Mouse (Mus musculus): Measurements from ENCODE around the gene Arl8b. TPM values are rescaled to one million over a fixed set of nuclear protein-coding genes. Genes with fewer than 3 reads are reported as not detected.

Gene Arl8b
- polyA plus RNA-seq, 1 experiment from 2014 or later = 34.5 TPM

DNA sequence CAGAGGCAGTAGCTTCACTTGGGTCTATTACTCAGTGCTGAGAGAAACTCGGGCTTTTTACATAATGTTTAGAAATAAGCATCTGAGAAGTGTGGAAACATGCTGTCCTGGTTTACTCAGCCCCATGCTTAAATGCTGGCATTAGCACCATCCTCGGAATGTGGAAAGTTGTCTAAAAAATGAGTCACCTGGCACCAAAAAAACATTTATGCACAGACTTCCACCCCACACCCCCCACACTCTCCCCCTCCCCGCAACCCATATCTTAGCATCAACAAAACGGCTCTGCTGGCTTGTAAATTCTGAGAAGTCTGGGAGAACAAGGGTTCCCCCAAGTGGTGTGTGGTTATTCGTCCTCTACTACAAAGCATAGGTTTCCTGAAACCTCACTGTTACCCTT is 30.5 kb upstream of the Arl8b start:
- Histone ChIP-seq H3K36me3 (replicated peaks; ENCODE audit: insufficient read depth, low read length) (no peaks in the 10 kb centered on the region), H3K4me2 (ENCODE audit: low read depth, low read length) (no peak overlapping the region), H3K27me3 (ENCODE audit: insufficient read depth, low read length) (no peaks in the 10 kb centered on the region), H3K27ac (ENCODE audit: low read depth) (no peak overlapping the region), H3K4me1 (ENCODE audit: insufficient read depth) (no peaks in the 10 kb centered on the region), H3K9me3 (ENCODE audit: low read length) (no peaks in the 10 kb centered on the region), H3K9ac (replicated peaks) (no peak overlapping the region), H3K4me3 (ENCODE audit: low read depth, low read length) (no peak overlapping the region)
- no peak for ATAC-seq
- DNase-seq = no peak
- 47% methylated on average over 5 of the region's 5 CpGs for WGBS (ENCODE audit: insufficient replicate concordance)
- TF ChIP-seq EP300 (IDR thresholded peaks at IDR 0.05; ENCODE audit: low read depth) (no peak), CTCF (IDR thresholded peaks at IDR 0.05; ENCODE audit: low read depth) (no peak)

DNA sequence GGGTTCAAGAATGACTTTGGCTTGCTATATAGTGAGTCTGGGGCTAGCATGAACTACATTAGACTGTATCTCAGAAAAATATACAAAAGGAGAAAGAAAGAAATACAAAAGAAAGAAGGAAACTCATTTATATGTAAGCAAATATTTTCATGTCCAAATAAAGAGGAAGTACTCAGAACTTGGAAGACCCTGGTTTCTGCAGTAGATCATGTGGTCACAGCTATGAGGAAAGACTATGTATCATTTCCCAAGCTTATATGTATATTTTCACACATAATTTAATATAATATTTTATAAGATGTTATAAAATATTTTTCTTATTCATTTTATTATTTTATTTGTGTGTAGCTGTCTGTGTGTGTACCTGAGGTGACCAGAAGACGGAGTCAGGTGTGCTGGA is 29.4 kb upstream of the Arl8b start:
- H3K4me2 ChIP-seq (ENCODE audit: low read depth, low read length) = no peak overlapping the region
- DNase-seq = no peak
- no peaks in the 10 kb centered on the region for H3K9me3 ChIP-seq (ENCODE audit: low read length)
- H3K27me3 ChIP-seq (ENCODE audit: insufficient read depth, low read length) = no peaks in the 10 kb centered on the region
- TF ChIP-seq EP300 (IDR thresholded peaks at IDR 0.05; ENCODE audit: low read depth) (no peak), CTCF (IDR thresholded peaks at IDR 0.05; ENCODE audit: low read depth) (no peak)
- no peak overlapping the region for H3K9ac ChIP-seq (replicated peaks)
- no peaks in the 10 kb centered on the region for H3K36me3 ChIP-seq (replicated peaks; ENCODE audit: insufficient read depth, low read length)
- WGBS (ENCODE audit: insufficient replicate concordance) = 90% methylated on average over 1 of the region's 1 CpGs
- no peak overlapping the region for H3K27ac ChIP-seq (ENCODE audit: low read depth)
- no peaks in the 10 kb centered on the region for H3K4me1 ChIP-seq (ENCODE audit: insufficient read depth)
- H3K4me3 ChIP-seq (ENCODE audit: low read depth, low read length) = no peak overlapping the region
- ATAC-seq = no peak

DNA sequence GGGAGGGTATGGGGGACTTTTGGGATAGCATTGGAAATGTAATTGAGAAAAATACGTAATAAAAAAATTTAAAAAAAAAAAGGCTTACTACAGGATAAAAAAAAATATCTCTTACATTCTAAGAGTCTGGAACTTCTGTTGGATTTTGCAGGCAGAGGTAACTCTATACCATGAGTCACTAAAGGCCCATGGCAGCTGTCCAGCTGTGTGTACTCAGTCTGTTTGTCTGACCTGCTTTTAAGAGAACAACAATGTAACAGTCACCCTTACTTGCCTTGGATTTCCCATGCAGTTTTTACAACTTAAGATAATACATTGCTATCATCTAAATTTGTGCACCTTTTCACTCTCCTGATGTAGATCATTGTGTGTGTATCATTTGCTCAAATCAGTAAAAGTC is 28.5 kb upstream of the Arl8b start:
- H3K27ac ChIP-seq (ENCODE audit: low read depth) = no peak overlapping the region
- no peak overlapping the region for H3K4me3 ChIP-seq (ENCODE audit: low read depth, low read length)
- TF ChIP-seq EP300 (IDR thresholded peaks at IDR 0.05; ENCODE audit: low read depth) = no peak
- no peak for TF ChIP-seq CTCF (IDR thresholded peaks at IDR 0.05; ENCODE audit: low read depth)
- ATAC-seq (no peak), DNase-seq (no peak)
- H3K27me3 ChIP-seq (ENCODE audit: insufficient read depth, low read length) = no peaks in the 10 kb centered on the region
- no peak overlapping the region for H3K4me2 ChIP-seq (ENCODE audit: low read depth, low read length)
- no peaks in the 10 kb centered on the region for H3K36me3 ChIP-seq (replicated peaks; ENCODE audit: insufficient read depth, low read length)
- H3K9me3 ChIP-seq (ENCODE audit: low read length) = no peaks in the 10 kb centered on the region
- WGBS (ENCODE audit: insufficient replicate concordance) = 75% methylated on average over 1 of the region's 1 CpGs
- H3K9ac ChIP-seq (replicated peaks) = no peak overlapping the region
- H3K4me1 ChIP-seq (ENCODE audit: insufficient read depth) = no peaks in the 10 kb centered on the region

- Histone ChIP-seq H3K9me3 (ENCODE audit: low read length) (no peaks in the 10 kb centered on the region), H3K27me3 (ENCODE audit: insufficient read depth, low read length) (no peaks in the 10 kb centered on the region), H3K27ac (ENCODE audit: low read depth) (no peak overlapping the region), H3K9ac (replicated peaks) (no peak overlapping the region), H3K4me3 (ENCODE audit: low read depth, low read length) (no peak overlapping the region), H3K4me1 (ENCODE audit: insufficient read depth) (no peaks in the 10 kb centered on the region), H3K4me2 (ENCODE audit: low read depth, low read length) (no peak overlapping the region), H3K36me3 (replicated peaks; ENCODE audit: insufficient read depth, low read length) (no peaks in the 10 kb centered on the region)
- ATAC-seq (no peak), DNase-seq (no peak)
- WGBS (ENCODE audit: insufficient replicate concordance) = 64% methylated on average over 7 of the region's 7 CpGs
- TF ChIP-seq EP300 (IDR thresholded peaks at IDR 0.05; ENCODE audit: low read depth) (no peak), CTCF (IDR thresholded peaks at IDR 0.05; ENCODE audit: low read depth) (no peak)
Observed at GRCm38 (mm10) chr6:108755936-108756335, 27.0 kb upstream of the Arl8b start.

DNA sequence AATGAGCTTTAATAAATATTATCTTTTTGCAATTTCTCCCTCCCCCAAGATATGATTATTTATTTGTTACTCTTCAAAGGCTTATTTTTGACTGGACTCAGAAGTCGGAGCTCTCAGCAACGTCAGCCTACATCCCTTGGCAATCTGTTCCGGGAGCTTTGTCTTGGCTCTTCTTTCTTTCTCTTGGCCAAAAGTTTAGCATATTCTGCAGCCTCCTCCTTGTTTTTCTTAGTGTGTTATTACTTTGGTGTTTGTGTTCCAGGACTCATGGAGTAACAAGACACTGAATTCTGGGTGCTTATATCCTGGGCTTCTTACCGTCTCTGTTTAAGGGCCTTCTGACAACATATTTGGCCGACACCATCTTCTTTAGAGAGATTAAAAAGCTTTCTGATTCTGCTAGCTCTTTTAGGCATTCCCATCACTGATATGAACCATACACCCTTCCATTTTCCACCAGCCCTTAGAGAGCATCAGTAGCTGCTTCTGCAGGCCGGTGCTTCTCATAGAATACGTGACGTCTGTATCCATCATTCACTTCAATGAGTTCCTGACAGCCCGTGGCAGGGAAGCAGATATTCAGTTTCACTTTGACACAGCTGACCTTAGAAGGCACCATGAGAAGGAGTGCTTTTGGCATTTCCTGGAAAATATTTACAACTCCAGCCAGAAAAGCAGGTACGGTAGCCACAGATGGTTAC is 23.8 kb upstream of the Arl8b start:
- WGBS (ENCODE audit: insufficient replicate concordance) = 74% methylated on average over 10 of the region's 10 CpGs
- DNase-seq = no peak

DNA sequence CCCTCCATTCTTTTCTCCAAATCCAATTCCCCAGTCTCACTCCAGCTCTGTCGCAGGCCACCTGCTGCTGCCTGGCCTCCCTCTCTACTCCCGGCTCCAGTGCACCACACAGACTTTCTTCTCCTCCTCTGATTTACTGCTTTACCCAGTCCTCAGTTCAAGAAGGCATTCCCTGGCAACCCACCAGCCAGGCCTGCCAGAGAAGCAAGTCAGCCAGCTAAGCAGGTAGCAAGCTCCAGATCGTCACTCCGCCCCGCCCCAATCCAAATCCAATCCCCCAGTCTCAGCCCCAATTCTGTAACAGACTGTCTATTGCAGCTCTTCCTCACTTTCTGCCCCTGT is 23.2 kb upstream of the Arl8b start:
- Histone ChIP-seq H3K36me3 (replicated peaks; ENCODE audit: insufficient read depth, low read length) (no peaks in the 10 kb centered on the region), H3K27ac (ENCODE audit: low read depth) (no peak overlapping the region), H3K9me3 (ENCODE audit: low read length) (no peaks in the 10 kb centered on the region), H3K4me3 (ENCODE audit: low read depth, low read length) (no peak overlapping the region), H3K4me2 (ENCODE audit: low read depth, low read length) (no peak overlapping the region), H3K27me3 (ENCODE audit: insufficient read depth, low read length) (no peaks in the 10 kb centered on the region), H3K9ac (replicated peaks) (no peak overlapping the region), H3K4me1 (ENCODE audit: insufficient read depth) (no peaks in the 10 kb centered on the region)
- DNase-seq = no peak
- no peak for TF ChIP-seq CTCF (IDR thresholded peaks at IDR 0.05; ENCODE audit: low read depth)
- no peak for TF ChIP-seq EP300 (IDR thresholded peaks at IDR 0.05; ENCODE audit: low read depth)
- WGBS (ENCODE audit: insufficient replicate concordance) = 82% methylated on average over 5 of the region's 5 CpGs
- no peak for ATAC-seq

More for the DNA sequence above, 23.8 kb upstream of the Arl8b start:
- TF ChIP-seq CTCF (IDR thresholded peaks at IDR 0.05; ENCODE audit: low read depth) (no peak), EP300 (IDR thresholded peaks at IDR 0.05; ENCODE audit: low read depth) (no peak)
- no peaks in the 10 kb centered on the region for H3K27me3 ChIP-seq (ENCODE audit: insufficient read depth, low read length)
- H3K9me3 ChIP-seq (ENCODE audit: low read length) = no peaks in the 10 kb centered on the region
- no peak for ATAC-seq
- H3K4me1 ChIP-seq (ENCODE audit: insufficient read depth) = no peaks in the 10 kb centered on the region
- H3K36me3 ChIP-seq (replicated peaks; ENCODE audit: insufficient read depth, low read length) = no peaks in the 10 kb centered on the region
- no peak overlapping the region for H3K4me3 ChIP-seq (ENCODE audit: low read depth, low read length)
- no peak overlapping the region for H3K27ac ChIP-seq (ENCODE audit: low read depth)
- H3K9ac ChIP-seq (replicated peaks) = no peak overlapping the region
- H3K4me2 ChIP-seq (ENCODE audit: low read depth, low read length) = no peak overlapping the region

DNA sequence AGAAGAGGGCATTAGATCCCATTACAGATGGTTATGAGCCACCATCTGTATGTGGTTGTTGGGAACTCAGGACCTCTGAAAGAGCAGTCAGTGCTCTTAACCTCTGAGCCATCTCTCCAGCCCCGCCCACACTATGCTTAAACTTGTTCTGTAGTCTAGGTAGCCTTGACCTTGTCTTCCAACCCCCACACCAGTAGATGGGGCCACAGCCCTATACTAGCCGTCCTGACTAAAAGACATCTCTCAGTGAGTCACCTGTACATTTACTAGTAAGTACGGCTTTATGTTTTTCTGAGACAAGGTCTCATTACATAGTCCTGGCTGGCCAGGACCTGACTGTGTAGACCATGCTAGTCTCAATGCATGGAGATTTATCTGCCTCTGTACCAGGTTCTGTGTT is 12.0 kb upstream of the Arl8b start:
- Histone ChIP-seq H3K9ac (replicated peaks) (no peak overlapping the region), H3K27ac (ENCODE audit: low read depth) (no peak overlapping the region), H3K9me3 (ENCODE audit: low read length) (no peaks in the 10 kb centered on the region), H3K4me2 (ENCODE audit: low read depth, low read length) (no peak overlapping the region), H3K4me3 (ENCODE audit: low read depth, low read length) (no peak overlapping the region), H3K27me3 (ENCODE audit: insufficient read depth, low read length) (no peaks in the 10 kb centered on the region), H3K36me3 (replicated peaks; ENCODE audit: insufficient read depth, low read length) (no peaks in the 10 kb centered on the region), H3K4me1 (ENCODE audit: insufficient read depth) (no peaks in the 10 kb centered on the region)
- TF ChIP-seq EP300 (IDR thresholded peaks at IDR 0.05; ENCODE audit: low read depth) = no peak
- TF ChIP-seq CTCF (IDR thresholded peaks at IDR 0.05; ENCODE audit: low read depth) = no peak
- 65% methylated on average over 3 of the region's 3 CpGs for WGBS (ENCODE audit: insufficient replicate concordance)
- ATAC-seq (no peak), DNase-seq (no peak)

Measured in liver, postnatal 0 days (tissue).